9 mouse cellular contexts compared by ENCODE assay signal in the genomic region with DNA sequence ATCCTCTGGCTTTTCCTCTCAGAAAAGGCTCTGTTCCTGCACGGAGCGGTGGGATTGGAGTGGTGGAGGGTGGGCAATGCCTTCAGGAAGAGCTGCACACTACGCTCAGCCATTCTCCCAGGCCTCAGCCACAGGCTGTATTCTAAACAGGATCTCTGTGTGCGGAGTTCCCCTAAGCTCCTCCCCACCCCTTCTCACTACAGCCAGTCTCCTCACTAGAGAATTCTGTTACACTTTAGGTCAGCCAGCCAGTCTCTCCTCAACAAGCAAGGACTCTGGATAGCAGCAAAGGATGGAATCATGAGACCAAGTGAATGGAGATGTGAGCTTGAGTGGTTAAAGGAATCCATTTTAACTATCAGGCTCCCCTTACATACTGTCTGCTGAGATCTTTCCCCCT. TPM values are rescaled to one million over a fixed set of nuclear protein-coding genes. Genes with fewer than 3 reads are reported as not detected.
DNase-seq lines count a peak whose midpoint lies in the region; ATAC-seq and TF ChIP-seq lines count a peak whose summit lies in the region.
"Had no signal": no experiment of that assay in that cellular context is flagged by ENCODE, and none has a peak within 500 bp of the region (broad histone marks: within the 10 kb centered on the region; RNA-seq: fewer than 3 reads in every experiment).

No protein-coding gene starts in this region.

- H3K4me1 ChIP-seq in limb, embryonic 12.5 days (replicated peaks), result peaks cover 49% of the 10 kb centered on the region
- H3K4me1 ChIP-seq in limb, embryonic 10.5 days, result peaks cover 75% of the 10 kb centered on the region
- peaks cover 34% of the 10 kb centered on the region for H3K4me1 ChIP-seq in embryonic facial prominence, embryonic 14.5 days (ENCODE audit: control insufficient read depth, insufficient read depth, low read length)
- H3K4me1 ChIP-seq in hindbrain, postnatal 0 days (ENCODE audit: insufficient read depth, low read length), result peaks cover 50% of the 10 kb centered on the region
- H3K4me1 ChIP-seq in midbrain, embryonic 14.5 days (ENCODE audit: control insufficient read depth, insufficient read depth, low read length), result peaks cover 57% of the 10 kb centered on the region

- H3K36me3 ChIP-seq in limb, embryonic 12.5 days, result 0 out of 2 replicates have a peak, but pooled peaks cover 5% of the 10 kb centered on the region
- H3K36me3 ChIP-seq in limb, embryonic 10.5 days, result peaks cover 4% of the 10 kb centered on the region
- no peaks in the 10 kb centered on the region for H3K36me3 ChIP-seq in embryonic facial prominence, embryonic 14.5 days (ENCODE audit: control insufficient read depth, insufficient read depth, low read length)
- no peaks in the 10 kb centered on the region for H3K36me3 ChIP-seq in hindbrain, postnatal 0 days (ENCODE audit: insufficient read depth, low read length)
- no peaks in the 10 kb centered on the region for H3K36me3 ChIP-seq in midbrain, embryonic 14.5 days (ENCODE audit: control insufficient read depth, insufficient read depth, low read length)

- H3K27ac ChIP-seq in limb, embryonic 12.5 days, result peak overlapping the region; percentile 18; the same call in 1 of the 2 replicates
- no peak overlapping the region; the same call in 1 of the 2 replicates for H3K27ac ChIP-seq in limb, embryonic 10.5 days
- peak overlapping the region; percentile 64; the same call in 1 of the 2 replicates for H3K27ac ChIP-seq in embryonic facial prominence, embryonic 14.5 days (replicated peaks; ENCODE audit: low read depth, low read length)
- H3K27ac ChIP-seq in hindbrain, postnatal 0 days, result peak overlapping the region; percentile 41; the same call in 1 of the 2 replicates
- peak overlapping the region; percentile 21 for H3K27ac ChIP-seq in midbrain, embryonic 14.5 days (replicated peaks; ENCODE audit: low read depth, low read length)

- H3K4me2 ChIP-seq in limb, embryonic 12.5 days, result peak overlapping the region; percentile 25; the same call in 1 of the 2 replicates
- peak overlapping the region; percentile 73 for H3K4me2 ChIP-seq in embryonic facial prominence, embryonic 14.5 days (ENCODE audit: low read depth, low read length)
- H3K4me2 ChIP-seq in hindbrain, postnatal 0 days (ENCODE audit: low read depth, low read length), result peak overlapping the region; percentile 94
- peak overlapping the region; percentile 88 for H3K4me2 ChIP-seq in midbrain, embryonic 14.5 days (ENCODE audit: low read length)

- no peak for ATAC-seq in limb, embryonic 12.5 days (ENCODE audit: insufficient number of reproducible peaks, insufficient read depth, low FRiP score, low TSS enrichment, low read depth)
- ATAC-seq in embryonic facial prominence, embryonic 14.5 days (ENCODE audit: low read depth), result no peak
- ATAC-seq in hindbrain, postnatal 0 days, result no peak
- no peak for ATAC-seq in midbrain, embryonic 14.5 days (ENCODE audit: low FRiP score, low TSS enrichment)
- ATAC-seq: Patski had no signal

- H3K4me3 ChIP-seq in limb, embryonic 12.5 days (replicated peaks), result no peak overlapping the region
- H3K4me3 ChIP-seq in limb, embryonic 10.5 days, result no peak overlapping the region
- no peak overlapping the region for H3K4me3 ChIP-seq in embryonic facial prominence, embryonic 14.5 days (ENCODE audit: low read depth, low read length)
- 0 out of 2 replicates have a peak overlapping the region, but pooled peaks have one; percentile 75 for H3K4me3 ChIP-seq in hindbrain, postnatal 0 days (ENCODE audit: low read length)
- peak overlapping the region; percentile 3 for H3K4me3 ChIP-seq in midbrain, embryonic 14.5 days (replicated peaks; ENCODE audit: low read depth, low read length)

- no peaks in the 10 kb centered on the region for H3K27me3 ChIP-seq in limb, embryonic 12.5 days
- no peaks in the 10 kb centered on the region for H3K27me3 ChIP-seq in limb, embryonic 10.5 days (ENCODE audit: low read depth, poor library complexity, severe bottlenecking)
- H3K27me3 ChIP-seq in embryonic facial prominence, embryonic 14.5 days (replicated peaks; ENCODE audit: control insufficient read depth, insufficient read depth, low read length), result no peaks in the 10 kb centered on the region
- no peaks in the 10 kb centered on the region for H3K27me3 ChIP-seq in hindbrain, postnatal 0 days (ENCODE audit: insufficient read depth, low read length)
- no peaks in the 10 kb centered on the region for H3K27me3 ChIP-seq in midbrain, embryonic 14.5 days (ENCODE audit: control insufficient read depth, insufficient read depth, low read length)
- H3K27me3 ChIP-seq: Patski had no signal

- no peak overlapping the region for H3K9ac ChIP-seq in limb, embryonic 12.5 days (replicated peaks)
- no peak overlapping the region; the same call in 1 of the 2 replicates for H3K9ac ChIP-seq in embryonic facial prominence, embryonic 14.5 days (ENCODE audit: low read depth, low read length)
- no peak overlapping the region; the same call in 1 of the 2 replicates for H3K9ac ChIP-seq in hindbrain, postnatal 0 days (replicated peaks; ENCODE audit: low read length)
- H3K9ac ChIP-seq in midbrain, embryonic 14.5 days (replicated peaks; ENCODE audit: low read length), result peak overlapping the region; percentile 32; the same call in 1 of the 2 replicates

- 34% methylated on average over 4 of the region's 4 CpGs for WGBS in limb, embryonic 12.5 days
- 46% methylated on average over 4 of the region's 4 CpGs for WGBS in limb, embryonic 10.5 days
- WGBS in embryonic facial prominence, embryonic 14.5 days, result 13% methylated on average over 4 of the region's 4 CpGs
- 12% methylated on average over 4 of the region's 4 CpGs for WGBS in hindbrain, postnatal 0 days
- WGBS in midbrain, embryonic 14.5 days, result 22% methylated on average over 4 of the region's 4 CpGs

- DNase-seq in limb, embryonic 10.5 days (ENCODE audit: low spot score), result no peak
- DNase-seq in embryonic facial prominence, embryonic 14.5 days (ENCODE audit: low spot score), result peak; percentile 63
- peak; percentile 49 for DNase-seq in hindbrain, postnatal 0 days (ENCODE audit: low spot score)
- DNase-seq in midbrain, embryonic 14.5 days, result peak; percentile 56
- no peak for DNase-seq in urinary bladder, postnatal 14 days (ENCODE audit: low spot score)
- DNase-seq in gastrocnemius, adult 8-10 months (ENCODE audit: low spot score in 2 of 2), result no peak
- no peak for DNase-seq in right cerebral cortex, postnatal 4 days

- TF ChIP-seq CTCF in hindbrain, postnatal 0 days (IDR thresholded peaks at IDR 0.05; ENCODE audit: low read depth), result no peak

- no peaks in the 10 kb centered on the region for H3K9me3 ChIP-seq in limb, embryonic 12.5 days
- H3K9me3 ChIP-seq in limb, embryonic 10.5 days (replicated peaks), result no peaks in the 10 kb centered on the region
- H3K9me3 ChIP-seq in embryonic facial prominence, embryonic 14.5 days (ENCODE audit: control insufficient read depth, low read length), result no peaks in the 10 kb centered on the region
- no peaks in the 10 kb centered on the region for H3K9me3 ChIP-seq in hindbrain, postnatal 0 days (ENCODE audit: low read length)
- H3K9me3 ChIP-seq in midbrain, embryonic 14.5 days (ENCODE audit: control insufficient read depth, low read length), result no peaks in the 10 kb centered on the region

RNA-seq across cellular contexts. Expression of gene Tmcc2, which starts 3.1 kb away (rescaled TPM):
- 17.7 and 19.0 TPM in 2 replicates for polyA plus RNA-seq in limb, embryonic 12.5 days (2016; fragmentation: Nextera tagmentation; extraction: Ambion mirVana)
- polyA plus RNA-seq in limb, embryonic 10.5 days (2016; fragmentation: Nextera tagmentation; extraction: Ambion mirVana), result 7.6 and 8.0 TPM in 2 replicates
- 10.2 and 11.6 TPM in 2 replicates for polyA plus RNA-seq in embryonic facial prominence, embryonic 14.5 days (2014; fragmentation: Nextera tagmentation; extraction: Ambion mirVana)
- 138 and 151 TPM in 2 replicates for total RNA-seq in hindbrain, postnatal 0 days (2014; rRNA removed)
- polyA plus RNA-seq in hindbrain, postnatal 0 days (2015; fragmentation: Nextera tagmentation; extraction: Ambion mirVana), result 33.5 and 34.0 TPM in 2 replicates
- 28.4 and 29.1 TPM in 2 replicates for polyA plus RNA-seq in midbrain, embryonic 14.5 days (2014; fragmentation: Nextera tagmentation; extraction: Ambion mirVana)
- total RNA-seq in gastrocnemius, adult 8-10 months (2022), result 10 to 100 TPM; 38.8 to 60.0 (median 49.4) TPM

RNA-seq across cellular contexts. Expression of gene Dstyk, which starts 29.4 kb away (rescaled TPM):
- 21.2 and 21.3 TPM in 2 replicates for polyA plus RNA-seq in limb, embryonic 12.5 days (2016; fragmentation: Nextera tagmentation; extraction: Ambion mirVana)
- polyA plus RNA-seq in limb, embryonic 10.5 days (2016; fragmentation: Nextera tagmentation; extraction: Ambion mirVana), result 13.3 and 15.9 TPM in 2 replicates
- polyA plus RNA-seq in embryonic facial prominence, embryonic 14.5 days (2014; fragmentation: Nextera tagmentation; extraction: Ambion mirVana), result 15.6 and 16.1 TPM in 2 replicates
- total RNA-seq in hindbrain, postnatal 0 days (2014; rRNA removed), result 21.3 and 31.8 TPM in 2 replicates
- polyA plus RNA-seq in hindbrain, postnatal 0 days (2015; fragmentation: Nextera tagmentation; extraction: Ambion mirVana), result 5.7 and 6.2 TPM in 2 replicates
- polyA plus RNA-seq in midbrain, embryonic 14.5 days (2014; fragmentation: Nextera tagmentation; extraction: Ambion mirVana), result 10.6 and 11.4 TPM in 2 replicates
- total RNA-seq in gastrocnemius, adult 8-10 months (2022), result 10 to 100 TPM in 1 of 4 experiments, 1 to 10 TPM in 3; 7.7 to 11.2 (median 8.5) TPM

Comparison
In these comparisons a context has a peak if more than half of its experiments do, and no peak if none do; other contexts are left out.
1. H3K4me2 ChIP-seq: peak in every context shown above with its lines; median percentile 94 in hindbrain, postnatal 0 days; 88 in midbrain, embryonic 14.5 days; 73 in embryonic facial prominence, embryonic 14.5 days; 25 in limb, embryonic 12.5 days.
2. H3K4me3 ChIP-seq: peak in hindbrain, postnatal 0 days (single experiment) and midbrain, embryonic 14.5 days (single experiment); none in limb, embryonic 12.5 days (single experiment), limb, embryonic 10.5 days (single experiment) and embryonic facial prominence, embryonic 14.5 days (single experiment).
3. DNase-seq: peak in embryonic facial prominence, embryonic 14.5 days (single experiment), hindbrain, postnatal 0 days (single experiment) and midbrain, embryonic 14.5 days (single experiment); none in limb, embryonic 10.5 days (single experiment), urinary bladder, postnatal 14 days (single experiment), gastrocnemius, adult 8-10 months (0 of 2) and right cerebral cortex, postnatal 4 days (single experiment).